ENCODE assay signal across 15 mouse cellular contexts in the genomic region with DNA sequence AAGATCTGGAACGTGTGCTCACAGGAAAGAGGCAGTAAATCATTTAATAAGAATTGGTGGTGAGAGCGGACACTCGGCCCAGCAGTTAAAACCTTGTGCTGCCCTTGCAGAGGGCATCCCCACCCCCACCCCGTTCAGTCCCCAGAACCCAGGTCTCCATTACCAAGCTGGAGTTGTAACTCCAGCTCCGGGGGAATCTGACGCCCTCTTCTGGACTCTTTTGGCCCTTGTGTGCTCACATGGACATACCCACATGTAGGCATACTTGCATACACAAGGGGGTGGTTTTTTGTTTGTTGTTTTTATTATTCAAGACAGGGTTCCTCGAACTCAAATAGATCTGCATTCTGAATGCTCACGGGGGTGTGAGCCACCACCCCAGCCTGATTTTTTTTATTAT.
DNase-seq lines count a peak whose midpoint lies in the region; ATAC-seq and TF ChIP-seq lines count a peak whose summit lies in the region.
"Had no signal": no experiment of that assay in that cellular context is flagged by ENCODE, and none has a peak within 500 bp of the region (broad histone marks: within the 10 kb centered on the region; RNA-seq: fewer than 3 reads in every experiment).

No protein-coding gene starts in this region.

- TF ChIP-seq EP300 in ES-Bruce4 (IDR thresholded peaks at IDR 0.05; ENCODE audit: insufficient read depth, low read depth, low read length), result no peak
- no peak for TF ChIP-seq EP300 in liver, postnatal 0 days (IDR thresholded peaks at IDR 0.05; ENCODE audit: low read depth)

- DNase-seq in heart, adult 11 months, result peak; percentile 83
- DNase-seq in heart, adult 9 months (ENCODE audit: low spot score in 2 of 2), result no peak
- DNase-seq in liver, embryonic 11.5 days (ENCODE audit: low spot score), result no peak
- DNase-seq in liver, postnatal 0 days, result no peak
- DNase-seq in urinary bladder, adult 2 months (ENCODE audit: low spot score), result no peak
- DNase-seq in adrenal gland, postnatal 14 days, result no peak

- H3K36me3 ChIP-seq in liver, embryonic 12.5 days, result no peaks in the 10 kb centered on the region
- H3K36me3 ChIP-seq in liver, embryonic 11.5 days (ENCODE audit: control insufficient read depth, insufficient read depth, low read length), result no peaks in the 10 kb centered on the region
- no peaks in the 10 kb centered on the region for H3K36me3 ChIP-seq in ES-Bruce4 (ENCODE audit: control insufficient read depth, insufficient read depth, low read length, poor library complexity, severe bottlenecking)
- H3K36me3 ChIP-seq in liver, postnatal 0 days (replicated peaks; ENCODE audit: insufficient read depth, low read length), result no peaks in the 10 kb centered on the region
- H3K36me3 ChIP-seq: limb, embryonic 13.5 days; midbrain, embryonic 10.5 days had no signal

- TF ChIP-seq CTCF in ES-Bruce4 (IDR thresholded peaks at IDR 0.05; ENCODE audit: low read depth, low read length), result no peak
- peak; percentile 23; the same call in 1 of the 2 replicates for TF ChIP-seq CTCF in liver, postnatal 0 days (IDR thresholded peaks at IDR 0.05; ENCODE audit: low read depth)

- TF ChIP-seq POLR2A in ES-Bruce4 (IDR thresholded peaks at IDR 0.05; ENCODE audit: insufficient read depth, low read length), result no peak

- H3K9me3 ChIP-seq in liver, embryonic 12.5 days (replicated peaks), result no peaks in the 10 kb centered on the region
- no peaks in the 10 kb centered on the region for H3K9me3 ChIP-seq in liver, embryonic 11.5 days (ENCODE audit: control insufficient read depth, low read length)
- H3K9me3 ChIP-seq in ES-Bruce4 (replicated peaks; ENCODE audit: control insufficient read depth, insufficient read depth, low read length, poor library complexity, severe bottlenecking), result no peaks in the 10 kb centered on the region
- no peaks in the 10 kb centered on the region for H3K9me3 ChIP-seq in liver, postnatal 0 days (ENCODE audit: low read length)
- H3K9me3 ChIP-seq: limb, embryonic 13.5 days; midbrain, embryonic 10.5 days had no signal

- H3K4me2 ChIP-seq in liver, embryonic 12.5 days, result peak overlapping the region; percentile 30; the same call in 1 of the 2 replicates
- no peak overlapping the region for H3K4me2 ChIP-seq in liver, embryonic 11.5 days
- no peak overlapping the region for H3K4me2 ChIP-seq in liver, postnatal 0 days (ENCODE audit: low read depth, low read length)
- H3K4me2 ChIP-seq: heart, embryonic 11.5 days; hindbrain, embryonic 14.5 days; limb, embryonic 13.5 days had no signal

- H3K4me3 ChIP-seq in liver, embryonic 12.5 days, result no peak overlapping the region
- H3K4me3 ChIP-seq in liver, embryonic 11.5 days (ENCODE audit: low read depth, low read length), result no peak overlapping the region
- H3K4me3 ChIP-seq in ES-Bruce4 (ENCODE audit: low read depth, low read length), result peak overlapping the region; percentile 10; the same call in 1 of the 2 replicates
- H3K4me3 ChIP-seq in liver, postnatal 0 days (ENCODE audit: low read depth, low read length), result no peak overlapping the region
- H3K4me3 ChIP-seq: left cerebral cortex, adult 2 months; limb, embryonic 13.5 days; midbrain, embryonic 10.5 days; myocyte had no signal

- no peak overlapping the region for H3K9ac ChIP-seq in liver, embryonic 12.5 days
- H3K9ac ChIP-seq in liver, embryonic 11.5 days (ENCODE audit: low read depth, low read length), result no peak overlapping the region
- 0 out of 2 replicates have a peak overlapping the region, but pooled peaks have one; percentile 12 for H3K9ac ChIP-seq in ES-Bruce4 (ENCODE audit: low read depth, poor library complexity, severe bottlenecking)
- H3K9ac ChIP-seq in liver, postnatal 0 days (replicated peaks), result no peak overlapping the region
- H3K9ac ChIP-seq: hindbrain, embryonic 14.5 days; limb, embryonic 13.5 days had no signal

- ATAC-seq in liver, embryonic 12.5 days, result no peak
- no peak for ATAC-seq in liver, embryonic 11.5 days (replicated peaks; ENCODE audit: low FRiP score)
- ATAC-seq in liver, postnatal 0 days, result no peak

- H3K4me1 ChIP-seq in liver, embryonic 12.5 days, result peaks cover 28% of the 10 kb centered on the region
- H3K4me1 ChIP-seq in liver, embryonic 11.5 days (replicated peaks; ENCODE audit: control insufficient read depth, insufficient read depth, low read length), result 0 out of 2 replicates have a peak, but pooled peaks cover 2% of the 10 kb centered on the region
- H3K4me1 ChIP-seq in ES-Bruce4 (ENCODE audit: control insufficient read depth, insufficient read depth, low read length), result no peaks in the 10 kb centered on the region
- peaks cover under 1% of the 10 kb centered on the region; the same call in 1 of the 2 replicates for H3K4me1 ChIP-seq in liver, postnatal 0 days (ENCODE audit: insufficient read depth)

- no peak overlapping the region for H3K27ac ChIP-seq in liver, embryonic 12.5 days
- no peak overlapping the region for H3K27ac ChIP-seq in liver, embryonic 11.5 days (ENCODE audit: low read depth, low read length)
- H3K27ac ChIP-seq in ES-Bruce4 (ENCODE audit: insufficient read depth, low read length), result no peak overlapping the region
- no peak overlapping the region for H3K27ac ChIP-seq in liver, postnatal 0 days (ENCODE audit: low read depth)
- H3K27ac ChIP-seq: hindbrain, embryonic 14.5 days; left cerebral cortex, adult 2 months; limb, embryonic 13.5 days; midbrain, embryonic 10.5 days had no signal

- H3K27me3 ChIP-seq in liver, embryonic 12.5 days (replicated peaks), result peaks cover 2% of the 10 kb centered on the region; the same call in 1 of the 2 replicates
- H3K27me3 ChIP-seq in liver, embryonic 11.5 days (replicated peaks; ENCODE audit: control insufficient read depth, insufficient read depth, low read length), result no peaks in the 10 kb centered on the region; the same call in 1 of the 2 replicates
- H3K27me3 ChIP-seq in ES-Bruce4 (ENCODE audit: control insufficient read depth, insufficient read depth, low read length, poor library complexity, severe bottlenecking), result no peaks in the 10 kb centered on the region
- no peaks in the 10 kb centered on the region for H3K27me3 ChIP-seq in liver, postnatal 0 days (ENCODE audit: insufficient read depth, low read length)
- H3K27me3 ChIP-seq: limb, embryonic 13.5 days; Patski had no signal

- WGBS in liver, embryonic 12.5 days (ENCODE audit: insufficient replicate concordance), result 37% methylated on average over 8 of the region's 8 CpGs
- WGBS in liver, embryonic 11.5 days, result 53% methylated on average over 8 of the region's 8 CpGs
- WGBS in liver, postnatal 0 days (ENCODE audit: insufficient replicate concordance), result 54% methylated on average over 8 of the region's 8 CpGs
